Comparison of ENCODE assay signal across 32 mouse cellular contexts in the genomic region with DNA sequence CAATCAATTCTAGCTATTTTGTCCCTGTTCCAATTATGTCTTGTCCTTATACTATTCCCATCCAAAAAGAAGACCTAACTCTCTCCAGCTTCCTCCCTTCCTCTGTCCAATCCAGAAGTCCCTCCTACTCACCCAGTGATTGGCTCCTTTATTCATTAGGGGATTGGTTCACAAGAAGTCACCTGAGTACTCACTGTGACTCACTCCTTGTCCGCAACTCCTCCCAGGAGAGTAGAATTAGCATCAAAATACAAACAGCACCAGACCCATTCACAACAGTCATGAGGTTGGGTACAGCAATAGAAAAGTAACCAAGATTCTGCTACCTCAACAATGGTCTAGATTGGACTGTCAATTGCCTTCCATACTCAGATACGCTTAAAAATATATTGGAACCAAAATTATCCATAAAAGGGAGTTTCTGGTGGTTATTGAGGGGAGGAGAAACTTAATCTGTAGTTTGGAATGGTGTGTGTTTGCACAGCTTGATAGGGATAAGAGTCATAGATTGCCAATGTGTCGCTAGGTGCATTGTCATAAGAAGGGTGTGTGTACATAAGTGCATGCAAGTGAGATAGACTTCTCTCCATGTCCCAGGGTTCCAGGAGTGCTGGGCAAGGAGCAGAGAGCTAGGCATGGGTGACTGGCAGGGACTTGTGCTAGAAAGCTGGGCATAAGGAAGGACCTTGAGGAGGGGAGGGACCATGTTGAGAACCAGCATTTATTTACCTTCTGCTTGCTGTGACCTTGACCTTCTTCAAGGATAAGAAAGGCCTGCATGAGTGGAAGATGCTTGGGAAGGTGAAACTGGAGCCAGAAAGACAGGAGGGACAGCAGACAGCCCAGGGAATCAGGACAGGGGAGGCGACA.
DNase-seq lines count a peak whose midpoint lies in the region; ATAC-seq and TF ChIP-seq lines count a peak whose summit lies in the region.
"Had no signal": no experiment of that assay in that cellular context is flagged by ENCODE, and none has a peak within 500 bp of the region (broad histone marks: within the 10 kb centered on the region; RNA-seq: fewer than 3 reads in every experiment).

No protein-coding gene starts in this region.

- H3K4me1 ChIP-seq in ES-Bruce4 (ENCODE audit: control insufficient read depth, insufficient read depth, low read length) (peaks cover 5% of the 10 kb centered on the region), ES-E14 (ENCODE audit: control insufficient read depth in 2 of 2, insufficient read depth in 2 of 2, low read length in 2 of 2, poor library complexity in 1 of 2) (peaks cover 0 to 6% of the 10 kb centered on the region in 2 experiments; a peak in 1 of 4 replicates)
- no peaks in the 10 kb centered on the region for H3K4me1 ChIP-seq in stomach, embryonic 14.5 days (ENCODE audit: control insufficient read depth, insufficient read depth, low read length)
- no peaks in the 10 kb centered on the region for H3K4me1 ChIP-seq in stomach, postnatal 0 days (replicated peaks; ENCODE audit: control insufficient read depth, insufficient read depth)
- no peaks in the 10 kb centered on the region for H3K4me1 ChIP-seq in liver, postnatal 0 days (ENCODE audit: insufficient read depth)
- H3K4me1 ChIP-seq: embryonic facial prominence, embryonic 10.5 days; embryonic facial prominence, embryonic 13.5 days; forebrain, embryonic 12.5 days; heart, embryonic 10.5 days; heart, embryonic 13.5 days; hindbrain, embryonic 15.5 days had no signal

- in situ Hi-C loops in ES-E14 (cut with MboI; ENCODE audit: low sequenced_read_pairs in 2 of 2, unreplicated experiment in 2 of 2) = no loop called here

- ATAC-seq in stomach, embryonic 14.5 days (ENCODE audit: insufficient number of reproducible peaks, insufficient read depth, low FRiP score, low read depth) = peak; percentile 84
- ATAC-seq in stomach, postnatal 0 days (ENCODE audit: low FRiP score, low TSS enrichment) = peak; percentile 63; the same call in 1 of the 2 replicates
- ATAC-seq in liver, postnatal 0 days = no peak
- ATAC-seq: activated CD4-positive, CD25-positive, alpha-beta regulatory T cell, adult 4 months; forebrain, embryonic 16.5 days; Patski had no signal

- 58% methylated on average over 4 of the region's 4 CpGs for WGBS in stomach, embryonic 14.5 days
- WGBS in stomach, postnatal 0 days = 64% methylated on average over 4 of the region's 4 CpGs
- 69% methylated on average over 4 of the region's 4 CpGs for WGBS in liver, postnatal 0 days (ENCODE audit: insufficient replicate concordance)

- no peaks in the 10 kb centered on the region for H3K27me3 ChIP-seq in ES-Bruce4 (ENCODE audit: control insufficient read depth, insufficient read depth, low read length, poor library complexity, severe bottlenecking)
- no peaks in the 10 kb centered on the region for H3K27me3 ChIP-seq in stomach, embryonic 14.5 days (ENCODE audit: control insufficient read depth, insufficient read depth, low read length)
- H3K27me3 ChIP-seq in stomach, postnatal 0 days (ENCODE audit: control insufficient read depth, insufficient read depth, low read length) = no peaks in the 10 kb centered on the region
- H3K27me3 ChIP-seq in liver, postnatal 0 days (ENCODE audit: insufficient read depth, low read length) = no peaks in the 10 kb centered on the region
- H3K27me3 ChIP-seq: CH12.LX; embryonic facial prominence, embryonic 13.5 days; forebrain, embryonic 12.5 days; heart, embryonic 13.5 days; hindbrain, embryonic 15.5 days; Patski had no signal

- no peak overlapping the region for H3K9ac ChIP-seq in ES-Bruce4 (ENCODE audit: low read depth, poor library complexity, severe bottlenecking)
- no peak overlapping the region for H3K9ac ChIP-seq in ES-E14 (ENCODE audit: insufficient read depth, low read depth, low read length, poor library complexity, severe bottlenecking)
- no peak overlapping the region for H3K9ac ChIP-seq in stomach, embryonic 14.5 days (replicated peaks; ENCODE audit: low read depth, low read length)
- no peak overlapping the region for H3K9ac ChIP-seq in stomach, postnatal 0 days (ENCODE audit: low read length)
- H3K9ac ChIP-seq in liver, postnatal 0 days (replicated peaks) = no peak overlapping the region
- H3K9ac ChIP-seq: embryonic facial prominence, embryonic 13.5 days; forebrain, embryonic 12.5 days; heart, embryonic 13.5 days; hindbrain, embryonic 15.5 days had no signal

- peak overlapping the region; percentile 6; the same call in 1 of the 2 replicates for H3K27ac ChIP-seq in ES-Bruce4 (ENCODE audit: insufficient read depth, low read length)
- H3K27ac ChIP-seq in ES-E14 (ENCODE audit: insufficient read depth, low read depth, low read length, poor library complexity, severe bottlenecking) = peak overlapping the region; percentile 76; the same call in 1 of the 2 replicates
- H3K27ac ChIP-seq in stomach, embryonic 14.5 days (ENCODE audit: low read length) = no peak overlapping the region
- no peak overlapping the region for H3K27ac ChIP-seq in stomach, postnatal 0 days (replicated peaks)
- no peak overlapping the region for H3K27ac ChIP-seq in liver, postnatal 0 days (ENCODE audit: low read depth)
- H3K27ac ChIP-seq: embryonic facial prominence, embryonic 10.5 days; embryonic facial prominence, embryonic 13.5 days; forebrain, embryonic 12.5 days; gastrocnemius, adult 2 months; heart, embryonic 10.5 days; heart, embryonic 13.5 days; hindbrain, embryonic 15.5 days had no signal

- no peak for TF ChIP-seq CTCF in ES-Bruce4 (IDR thresholded peaks at IDR 0.05; ENCODE audit: low read depth, low read length)
- no peak for TF ChIP-seq CTCF in stomach, postnatal 0 days (IDR thresholded peaks at IDR 0.05; ENCODE audit: low read depth)
- no peak for TF ChIP-seq CTCF in liver, postnatal 0 days (IDR thresholded peaks at IDR 0.05; ENCODE audit: low read depth)

- TF ChIP-seq POLR2A in ES-Bruce4 (IDR thresholded peaks at IDR 0.05; ENCODE audit: insufficient read depth, low read length) = no peak

- H3K4me3 ChIP-seq in ES-Bruce4 (ENCODE audit: low read depth, low read length) (no peak overlapping the region), ES-E14 (ENCODE audit: insufficient read depth in 1 of 2, low read depth in 1 of 2, low read length in 2 of 2, poor library complexity in 1 of 2, severe bottlenecking in 1 of 2) (no peak overlapping the region)
- no peak overlapping the region for H3K4me3 ChIP-seq in stomach, embryonic 14.5 days (ENCODE audit: low read depth, low read length)
- H3K4me3 ChIP-seq in stomach, postnatal 0 days (ENCODE audit: low read depth, low read length) = no peak overlapping the region
- H3K4me3 ChIP-seq in liver, postnatal 0 days (ENCODE audit: low read depth, low read length) = no peak overlapping the region
- H3K4me3 ChIP-seq: embryonic facial prominence, embryonic 10.5 days; embryonic facial prominence, embryonic 13.5 days; erythroblast, embryonic 14.5 days; forebrain, embryonic 12.5 days; gastrocnemius, adult 2 months; heart, embryonic 10.5 days; heart, embryonic 13.5 days; hindbrain, embryonic 15.5 days had no signal

- H3K9me3 ChIP-seq in ES-Bruce4 (replicated peaks; ENCODE audit: control insufficient read depth, insufficient read depth, low read length, poor library complexity, severe bottlenecking) (no peaks in the 10 kb centered on the region), ES-E14 (ENCODE audit: control insufficient read depth, insufficient read depth, low read depth, low read length) (no peaks in the 10 kb centered on the region)
- H3K9me3 ChIP-seq in stomach, embryonic 14.5 days (ENCODE audit: control insufficient read depth, low read depth, low read length) = no peaks in the 10 kb centered on the region
- H3K9me3 ChIP-seq in stomach, postnatal 0 days (ENCODE audit: control insufficient read depth, low read length) = no peaks in the 10 kb centered on the region
- no peaks in the 10 kb centered on the region for H3K9me3 ChIP-seq in liver, postnatal 0 days (ENCODE audit: low read length)
- H3K9me3 ChIP-seq: embryonic facial prominence, embryonic 10.5 days; embryonic facial prominence, embryonic 13.5 days; forebrain, embryonic 12.5 days; heart, embryonic 10.5 days; heart, embryonic 13.5 days; hindbrain, embryonic 15.5 days had no signal

- no peak overlapping the region for H3K4me2 ChIP-seq in stomach, embryonic 14.5 days (replicated peaks; ENCODE audit: low read depth, low read length)
- H3K4me2 ChIP-seq in stomach, postnatal 0 days (replicated peaks; ENCODE audit: low read depth) = no peak overlapping the region
- H3K4me2 ChIP-seq in liver, postnatal 0 days (ENCODE audit: low read depth, low read length) = no peak overlapping the region
- H3K4me2 ChIP-seq: embryonic facial prominence, embryonic 13.5 days; forebrain, embryonic 12.5 days; heart, embryonic 13.5 days; hindbrain, embryonic 15.5 days had no signal

- peak; percentile 29 for DNase-seq in ES-E14 (ENCODE audit: low read depth, low spot score)
- DNase-seq in stomach, postnatal 0 days (ENCODE audit: low spot score) = no peak
- DNase-seq in frontal cortex, postnatal 14 days (ENCODE audit: low spot score in 2 of 2) = no peak
- no peak for DNase-seq in right cerebral cortex, postnatal 10 days (ENCODE audit: low spot score in 2 of 2)
- DNase-seq in liver, postnatal 0 days = no peak
- DNase-seq: adrenal gland, adult 8-10 months; adrenal gland, postnatal 25 days; B cell, adult 2 months; cerebellum, adult 11-12 months; cerebellum, adult 8-10 months; cerebellum, postnatal 10 days; cerebellum, postnatal 36 days; embryo, embryonic 11 days; gastrocnemius, adult 2 months; gastrocnemius, postnatal 25 days; heart, adult 18-20 months; heart, postnatal 14 days; heart, postnatal 4 days had no signal

- TF ChIP-seq EP300 in ES-Bruce4 (IDR thresholded peaks at IDR 0.05; ENCODE audit: insufficient read depth, low read depth, low read length) = 0 out of 2 replicates have a peak, but pooled peaks have one; percentile 6
- TF ChIP-seq EP300 in stomach, postnatal 0 days (optimal IDR thresholded peaks at IDR 0.05) = no peak
- no peak for TF ChIP-seq EP300 in liver, postnatal 0 days (IDR thresholded peaks at IDR 0.05; ENCODE audit: low read depth)

- H3K36me3 ChIP-seq in ES-Bruce4 (ENCODE audit: control insufficient read depth, insufficient read depth, low read length, poor library complexity, severe bottlenecking) (no peaks in the 10 kb centered on the region), ES-E14 (ENCODE audit: control insufficient read depth, insufficient read depth, low read length, poor library complexity, severe bottlenecking) (no peaks in the 10 kb centered on the region)
- H3K36me3 ChIP-seq in stomach, embryonic 14.5 days (ENCODE audit: control insufficient read depth, insufficient read depth, low read length) = no peaks in the 10 kb centered on the region
- no peaks in the 10 kb centered on the region for H3K36me3 ChIP-seq in stomach, postnatal 0 days (ENCODE audit: control insufficient read depth, insufficient read depth, low read length)
- H3K36me3 ChIP-seq in liver, postnatal 0 days (replicated peaks; ENCODE audit: insufficient read depth, low read length) = no peaks in the 10 kb centered on the region
- H3K36me3 ChIP-seq: embryonic facial prominence, embryonic 10.5 days; embryonic facial prominence, embryonic 13.5 days; forebrain, embryonic 12.5 days; G1E; heart, embryonic 10.5 days; heart, embryonic 13.5 days; hindbrain, embryonic 15.5 days had no signal

TF ChIP-seq in ES-E14, 5 proteins besides CTCF, POLR2A, EP300 and RAD21 (continues in another document):
- TF ChIP-seq CHD2 (IDR thresholded peaks at IDR 0.05; ENCODE audit: low read depth, low read length) = no peak
- no peak for TF ChIP-seq ZC3H11A (IDR thresholded peaks at IDR 0.05; ENCODE audit: borderline replicate concordance, low read depth, low read length)

Comparison
In these comparisons a context has a peak if more than half of its experiments do, and no peak if none do; other contexts are left out.
1. H3K27ac ChIP-seq: peak in ES-Bruce4 (single experiment) and ES-E14 (single experiment); none in stomach, embryonic 14.5 days (single experiment), stomach, postnatal 0 days (single experiment) and liver, postnatal 0 days (single experiment).